Mouse (Mus musculus) heart, postnatal 0 days (tissue): ENCODE data around the gene Mrps34. TPM values are rescaled to one million over a fixed set of nuclear protein-coding genes. Genes with fewer than 3 reads are reported as not detected.

ENCODE experiments used
- ATAC-seq: fragments of 200-750 bp; cut with Nextera tagmentation; 2 replicates; pipeline ENCODE4 v1.8.0; 2017; ENCODE audit warnings: low read depth, moderate number of reproducible peaks, moderate library complexity; ENCODE audit not compliant: insufficient read depth
- DNase-seq: peaks from one replicate; pipeline ENCODE4 v3.0.0-alpha.2; 2016; ENCODE audit warnings: low spot score
- H3K27ac ChIP-seq: fragments of 300-500 bp; sonication (generic); 2 replicates; pipeline ENCODE4 v1.5.1; 2014; ENCODE audit warnings: low read depth, mild to moderate bottlenecking
- H3K27me3 ChIP-seq: fragments of 300-500 bp; sonication (generic); 2 replicates; pipeline ENCODE4 v1.6.1; 2014; ENCODE audit warnings: low read length, mixed read lengths; ENCODE audit not compliant: control insufficient read depth, insufficient read depth
- H3K36me3 ChIP-seq: fragments of 300-500 bp; sonication (generic); replicated peaks from 2 replicates; pipeline ENCODE4 v1.6.1; 2014; ENCODE audit warnings: low read length, mixed read lengths; ENCODE audit not compliant: control insufficient read depth, insufficient read depth
- H3K4me1 ChIP-seq: fragments of 300-500 bp; sonication (generic); 2 replicates; pipeline ENCODE4 v1.6.1; 2014; ENCODE audit warnings: antibody characterized with exemption; ENCODE audit not compliant: control insufficient read depth, insufficient read depth
- H3K4me2 ChIP-seq: fragments of 300-500 bp; sonication (generic); 2 replicates; pipeline ENCODE4 v1.6.1; 2014; ENCODE audit warnings: low read depth, mild to moderate bottlenecking, low read length, moderate library complexity
- H3K4me3 ChIP-seq: fragments of 300-500 bp; sonication (generic); 2 replicates; pipeline ENCODE4 v1.5.1; 2014; ENCODE audit warnings: low read depth, low read length
- H3K9ac ChIP-seq: fragments of 300-500 bp; sonication (generic); replicated peaks from 2 replicates; pipeline ENCODE4 v1.6.1; 2014; ENCODE audit warnings: low read depth, low read length, mixed read lengths
- H3K9me3 ChIP-seq: fragments of 300-500 bp; sonication (generic); replicated peaks from 2 replicates; pipeline ENCODE4 v1.6.1; 2016; ENCODE audit warnings: low read length; ENCODE audit not compliant: control insufficient read depth
- CTCF ChIP-seq: IDR thresholded peaks from 2 replicates; pipeline ENCODE4 v1.5.1; 2016; ENCODE audit warnings: antibody characterized with exemption, control low read depth, low read depth
- EP300 ChIP-seq: IDR thresholded peaks from 2 replicates; pipeline ENCODE4 v1.6.1; 2016; ENCODE audit warnings: antibody characterized with exemption, low read depth
- WGBS: fragments of 180-500 bp; shearing (Covaris S2); extraction: QIAGEN DNeasy Blood & Tissue Kit; methylation state at CpG from one replicate; pipeline ENCODE4 v1.1.7; 2014; 5-methylcytosine and 5-hydroxymethylcytosine counted together
- polyA plus RNA-seq: library from polyadenylated mRNA; unstranded; fragments of >200 nt; fragmentation: Nextera tagmentation; extraction: Ambion mirVana; gene quantifications from 2 replicates; pipeline ENCODE4 v1.2.1, GENCODE M21; 2015
- total RNA-seq: library from RNA; depleted of rRNA; stranded (reverse); fragments of >200 nt; gene quantifications from 2 replicates; pipeline ENCODE4 v1.2.3, GENCODE M21; 2014; ENCODE audit warnings: low replicate concordance

Gene Mrps34
- total and polyA plus RNA-seq, 2 experiments from 2014 or later, result 64.0 to 147 TPM

- Histone ChIP-seq H3K36me3 (peaks cover 7% of the 10 kb centered on the region), H3K4me2 (no peak overlapping the region), H3K27me3 (no peaks in the 10 kb centered on the region), H3K4me3 (no peak overlapping the region), H3K4me1 (peaks cover 4% of the 10 kb centered on the region; the same call in 1 of the 2 replicates), H3K9ac (no peak overlapping the region), H3K9me3 (no peaks in the 10 kb centered on the region), H3K27ac (no peak overlapping the region)
- ATAC-seq, result no peak
- 45% methylated on average over 7 of the region's 7 CpGs for WGBS
- DNase-seq, result peak; percentile 55
- no peak for TF ChIP-seq EP300
- TF ChIP-seq CTCF, result peak; percentile 56
Measured at GRCm38 (mm10) chr17:24881738-24882440, 13.0 kb upstream of the Mrps34 start.

GRCm38 (mm10) chr17:24884391-24884790 lies 10.5 kb upstream of the Mrps34 start:
- Histone ChIP-seq H3K27ac (no peak overlapping the region), H3K4me2 (no peak overlapping the region), H3K4me3 (no peak overlapping the region), H3K9me3 (no peaks in the 10 kb centered on the region), H3K4me1 (peaks cover 17% of the 10 kb centered on the region), H3K36me3 (peaks cover 7% of the 10 kb centered on the region), H3K27me3 (no peaks in the 10 kb centered on the region), H3K9ac (no peak overlapping the region)
- ATAC-seq, result no peak
- no peak for DNase-seq
- WGBS, result 80% methylated on average over 6 of the region's 6 CpGs
- TF ChIP-seq CTCF, result no peak
- no peak for TF ChIP-seq EP300

GRCm38 (mm10) chr17:24885356-24886133 lies 9.4 kb upstream of the Mrps34 start:
- Histone ChIP-seq H3K36me3 (peaks cover 12% of the 10 kb centered on the region), H3K4me1 (peaks cover 17% of the 10 kb centered on the region), H3K9me3 (no peaks in the 10 kb centered on the region), H3K4me3 (peak overlapping the region; percentile 82), H3K4me2 (peak overlapping the region; percentile 89), H3K27ac (peak overlapping the region; percentile 27; the same call in 1 of the 2 replicates), H3K9ac (peak overlapping the region; percentile 71), H3K27me3 (no peaks in the 10 kb centered on the region)
- DNase-seq, result no peak
- TF ChIP-seq EP300 (no peak), CTCF (no peak)
- ATAC-seq, result no peak
- WGBS, result 19% methylated on average over 22 of the region's 22 CpGs

DNA sequence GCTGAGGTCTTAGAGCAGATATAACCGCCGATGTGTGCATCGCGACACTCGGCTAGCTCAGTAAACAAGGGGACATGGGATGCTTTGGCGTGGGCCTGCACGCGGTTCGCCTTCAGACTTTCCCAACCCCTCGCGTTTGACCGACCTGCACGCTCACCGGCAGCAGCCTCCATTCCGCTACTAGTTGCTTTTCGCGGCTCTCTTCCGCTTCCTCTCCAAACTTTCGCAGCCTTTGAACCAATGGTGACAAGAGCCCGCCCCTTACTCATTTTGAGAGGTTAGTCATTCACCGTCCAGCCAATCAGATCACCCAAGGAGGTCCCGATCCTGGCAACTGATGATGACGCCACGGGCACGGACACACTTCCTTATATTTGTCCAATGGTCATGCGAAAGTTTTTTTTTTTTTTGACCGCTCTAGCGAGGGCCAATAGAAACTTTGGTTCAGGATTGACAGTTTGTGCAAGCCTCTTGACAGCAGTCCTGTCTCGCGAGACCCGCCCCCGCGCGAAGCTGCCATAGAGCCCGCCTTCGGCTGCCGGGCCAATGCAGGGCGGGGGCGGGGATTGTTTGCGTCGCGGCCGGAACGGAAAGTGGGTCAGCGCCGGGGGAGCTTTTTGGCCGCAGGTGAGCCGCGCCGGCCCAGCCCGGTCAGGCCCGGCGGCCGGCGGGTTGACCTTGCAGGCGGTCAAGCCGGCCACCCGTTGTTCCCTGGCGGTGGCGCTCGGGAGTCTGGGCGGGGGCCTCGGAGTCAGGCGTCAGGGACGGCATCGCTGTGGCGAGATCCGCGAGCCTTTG lies 8.6 kb upstream of the Mrps34 start, which contains the start of the genes Nubp2 and Spsb3:
Gene Nubp2, minus strand, starts transcription at position 216 of the 798 bp plus-strand sequence.
Gene Spsb3, plus strand, starts transcription at position 510 of the 798 bp plus-strand sequence.
- Histone ChIP-seq H3K9ac (peak within 1 kb of the TSS; percentile 82), H3K4me3 (peak within 1 kb of the TSS; percentile 88), H3K27ac (peak within 1 kb of the TSS; percentile 92), H3K27me3 (no peaks in the 10 kb centered on the region), H3K4me1 (peaks cover 17% of the 10 kb centered on the region), H3K4me2 (peak within 1 kb of the TSS; percentile 97), H3K36me3 (peaks cover 20% of the 10 kb centered on the region), H3K9me3 (no peaks in the 10 kb centered on the region)
- under 1% methylated on average over 69 of the region's 69 CpGs for WGBS
- peak; percentile 95 for ATAC-seq
- TF ChIP-seq CTCF (0 out of 2 replicates have a peak, but pooled peaks have one; percentile 1), EP300 (peak; percentile 91)
- peak; percentile 100 for DNase-seq

DNA sequence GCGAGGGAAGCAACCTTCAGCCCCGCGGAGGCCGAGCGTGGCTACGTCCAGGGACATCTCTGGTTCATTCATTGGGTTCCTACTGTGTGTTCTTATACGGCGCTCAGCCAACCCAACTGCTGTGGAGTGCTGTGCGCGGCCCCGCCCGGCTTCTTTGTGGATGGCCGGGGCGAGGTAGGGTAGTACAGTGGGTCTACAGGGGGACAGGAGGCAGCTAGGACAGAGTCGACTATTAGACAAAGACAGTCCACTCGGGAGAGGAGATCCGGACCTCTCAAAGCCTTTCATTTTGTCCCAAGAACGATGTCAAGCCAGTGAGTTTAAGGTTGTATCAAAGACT lies 8.0 kb upstream of the Mrps34 start:
- H3K9me3 ChIP-seq, result no peaks in the 10 kb centered on the region
- H3K4me2 ChIP-seq, result peak overlapping the region; percentile 97
- peaks cover 17% of the 10 kb centered on the region for H3K4me1 ChIP-seq
- TF ChIP-seq CTCF, result no peak
- no peak for TF ChIP-seq EP300
- peak overlapping the region; percentile 92 for H3K27ac ChIP-seq
- H3K36me3 ChIP-seq, result peaks cover 24% of the 10 kb centered on the region
- peak overlapping the region; percentile 82 for H3K9ac ChIP-seq
- H3K4me3 ChIP-seq, result peak overlapping the region; percentile 88
- under 1% methylated on average over 18 of the region's 18 CpGs for WGBS
- no peaks in the 10 kb centered on the region for H3K27me3 ChIP-seq
- ATAC-seq, result peak; percentile 15
- DNase-seq, result no peak
